Mouse (Mus musculus) thymus, adult 2 months (tissue): Measurements from ENCODE around the gene Ndnf.

Source experiments
- CTCF ChIP-seq: fragments of 200-500 bp; IDR thresholded peaks from 2 replicates; pipeline ENCODE4 v1.5.1; 2012; ENCODE audit warnings: mild to moderate bottlenecking, control low read depth, low read length, moderate library complexity, borderline replicate concordance; ENCODE audit not compliant: control insufficient read depth, poor library complexity, insufficient read depth; ENCODE audit errors: extremely low read depth
- POLR2A ChIP-seq: fragments of 200-500 bp; IDR thresholded peaks from 2 replicates; pipeline ENCODE4 v1.6.1; 2012; ENCODE audit warnings: mild to moderate bottlenecking, low read length, control low read depth, moderate library complexity; ENCODE audit not compliant: control insufficient read depth, poor library complexity, insufficient read depth; ENCODE audit errors: extremely low read depth

- TF ChIP-seq CTCF (no peak), POLR2A (no peak)
Observed at GRCm38 (mm10) chr6:65743144-65743870, 71.9 kb downstream of the Ndnf start.
